Mouse (Mus musculus): ENCODE measurements around the gene Tmem178. TPM values are rescaled to one million over a fixed set of nuclear protein-coding genes. Genes with fewer than 3 reads are reported as not detected.

The Tmem178 gene
- total RNA-seq (2021) = 1 to 10 TPM; 3.2 TPM

DNA sequence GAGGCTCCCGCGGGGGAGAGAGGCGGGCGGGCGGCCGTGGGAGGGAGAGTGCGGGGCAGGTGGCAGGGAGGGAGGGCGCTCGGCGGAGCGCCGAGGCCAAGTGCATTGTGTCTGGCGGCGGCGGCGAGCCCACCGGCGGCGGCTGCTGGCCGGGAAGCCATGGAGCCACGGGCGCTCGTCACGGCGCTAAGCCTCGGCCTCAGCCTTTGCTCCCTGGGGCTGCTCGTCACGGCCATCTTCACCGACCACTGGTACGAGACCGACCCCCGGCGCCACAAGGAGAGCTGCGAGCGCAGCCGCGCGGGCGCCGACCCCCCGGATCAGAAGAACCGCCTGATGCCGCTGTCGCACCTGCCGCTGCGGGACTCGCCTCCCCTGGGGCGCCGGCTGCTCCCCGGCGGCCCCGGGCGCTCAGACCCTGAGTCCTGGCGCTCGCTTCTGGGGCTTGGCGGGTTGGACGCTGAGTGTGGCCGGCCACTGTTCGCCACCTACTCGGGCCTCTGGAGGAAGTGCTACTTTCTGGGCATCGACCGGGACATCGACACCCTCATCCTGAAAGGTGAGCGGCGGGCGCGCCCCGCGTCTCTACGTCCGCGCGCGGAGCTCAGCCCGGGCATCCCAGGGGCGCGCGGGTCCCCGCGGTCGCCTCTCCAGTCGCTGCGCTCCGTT lies at the start of gene Tmem178:
TSS of gene Tmem178 (plus strand) at position 103 of the 669 bp plus-strand sequence.
- DNase-seq = peak; percentile 34

DNA sequence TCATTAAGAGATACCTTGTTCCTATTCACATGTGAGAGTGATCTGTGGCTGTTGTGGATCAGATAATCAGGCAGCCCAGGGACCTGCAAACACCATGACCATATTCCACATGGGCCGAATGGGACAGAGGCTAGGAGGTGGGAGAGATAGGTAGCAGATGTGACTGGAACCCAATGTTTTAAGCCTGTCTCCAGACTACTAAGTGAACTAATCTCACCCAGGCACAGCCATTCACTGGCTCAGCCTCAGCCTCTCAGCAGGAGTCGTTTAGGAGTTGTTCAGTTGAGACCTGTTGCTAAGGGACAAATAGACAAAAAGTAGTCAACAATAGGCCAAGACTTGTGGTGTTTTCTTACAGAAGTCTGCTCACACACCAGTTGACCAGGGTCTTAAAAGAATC lies 48.0 kb upstream of the Tmem178 start:
- no peak for DNase-seq

DNA sequence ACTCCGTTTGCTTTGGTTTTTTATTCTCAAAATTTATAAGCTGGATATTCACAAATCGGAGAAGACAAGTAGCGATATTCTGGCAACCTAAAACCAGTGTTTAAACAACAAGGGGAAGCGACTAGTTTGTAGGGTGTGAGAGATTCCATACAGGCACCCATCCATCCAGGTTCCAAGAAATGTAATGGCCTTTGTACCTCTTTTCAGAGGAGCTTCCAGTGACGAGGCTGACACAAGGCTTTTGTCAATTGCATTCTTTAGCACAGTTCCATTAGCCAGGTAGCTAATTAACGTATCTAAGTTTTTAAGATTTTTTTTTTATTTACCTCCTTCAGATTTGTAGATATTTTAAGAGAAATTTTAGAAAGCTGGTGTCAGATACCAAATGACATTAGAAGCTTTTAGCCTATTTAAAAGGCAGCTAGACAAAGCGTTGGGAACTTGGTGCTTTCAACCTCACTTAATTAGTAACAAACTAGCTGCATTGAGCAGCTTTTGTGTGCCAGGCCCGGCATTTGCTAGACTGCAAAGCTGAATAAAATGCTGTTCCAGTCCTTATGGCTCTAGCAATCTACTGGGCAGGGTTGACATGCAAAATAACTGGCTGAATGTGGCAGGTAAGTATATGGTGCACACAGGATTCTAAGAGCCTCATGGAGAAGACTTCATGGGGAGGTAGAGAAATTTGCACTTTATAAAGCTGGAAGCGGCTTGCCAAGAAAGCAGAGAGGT lies 46.6 kb upstream of the Tmem178 start:
- no peak for DNase-seq

DNA sequence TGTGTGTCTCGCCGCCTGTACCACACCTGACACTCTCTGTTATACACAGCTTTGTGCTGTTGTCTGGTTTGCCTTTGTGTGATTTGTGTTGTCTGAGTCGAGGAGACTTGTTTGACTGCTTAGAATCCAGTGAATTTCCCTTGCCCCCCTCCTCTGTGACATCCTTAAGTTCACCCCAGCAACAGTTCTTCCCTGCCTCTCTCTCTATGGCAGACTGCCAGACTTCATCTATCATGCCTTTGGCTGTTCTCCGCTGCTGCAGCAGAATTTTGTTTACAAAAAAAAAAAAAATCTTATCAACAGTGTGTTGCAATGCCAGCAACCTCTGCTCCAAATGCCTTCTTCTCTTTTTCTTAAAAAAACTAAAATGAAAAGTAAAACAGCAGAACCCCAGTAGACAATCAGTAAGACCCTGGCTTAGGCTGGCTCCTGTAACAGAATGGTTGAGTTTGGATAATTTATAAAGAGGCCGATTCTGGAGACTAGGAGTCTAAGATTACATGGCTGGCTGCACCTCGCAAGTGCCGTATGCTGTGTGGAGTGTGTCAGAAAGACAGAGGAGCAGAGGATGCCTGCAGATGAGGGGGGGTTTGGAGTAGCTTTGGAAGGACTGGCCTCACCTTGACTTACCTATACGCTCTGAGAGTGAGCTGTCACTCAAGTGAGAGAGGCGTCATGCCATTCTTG lies 44.8 kb upstream of the Tmem178 start:
- peak; percentile 41 for DNase-seq

DNA sequence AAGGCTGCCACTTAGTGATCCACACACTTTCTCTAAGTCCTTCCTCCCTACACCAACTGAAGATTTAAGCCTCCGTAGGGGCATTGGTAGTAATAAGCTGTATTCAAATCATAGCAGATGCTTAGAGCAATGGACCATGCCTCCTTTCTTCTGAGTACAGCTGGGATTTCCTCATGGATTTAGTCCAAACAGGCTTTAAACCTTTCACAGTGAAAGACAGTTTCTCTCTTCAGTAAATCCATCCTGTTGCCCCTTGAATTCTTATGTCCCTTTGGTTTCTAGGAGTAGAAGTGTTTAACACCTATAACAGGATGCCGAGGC lies 44.3 kb upstream of the Tmem178 start:
- no peak for DNase-seq

DNA sequence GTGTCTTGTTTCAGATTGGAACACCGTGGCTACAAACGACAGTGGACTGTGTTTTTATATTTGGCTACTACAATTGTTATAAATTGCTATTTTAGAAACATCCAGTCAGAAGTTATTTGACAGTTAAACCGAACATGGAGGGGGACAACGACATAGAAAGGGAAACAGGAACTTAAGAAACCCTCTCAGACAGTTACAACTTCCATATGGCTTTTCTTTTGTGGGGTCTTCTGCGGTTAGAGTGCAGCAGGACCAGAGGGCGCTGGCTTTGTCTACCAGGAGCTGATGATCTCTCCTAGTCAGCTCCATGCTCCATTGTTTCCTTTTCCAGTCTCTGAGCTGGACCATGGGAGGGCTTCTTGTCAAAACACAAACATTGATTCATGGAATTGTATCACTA lies 42.5 kb upstream of the Tmem178 start:
- DNase-seq = no peak

DNA sequence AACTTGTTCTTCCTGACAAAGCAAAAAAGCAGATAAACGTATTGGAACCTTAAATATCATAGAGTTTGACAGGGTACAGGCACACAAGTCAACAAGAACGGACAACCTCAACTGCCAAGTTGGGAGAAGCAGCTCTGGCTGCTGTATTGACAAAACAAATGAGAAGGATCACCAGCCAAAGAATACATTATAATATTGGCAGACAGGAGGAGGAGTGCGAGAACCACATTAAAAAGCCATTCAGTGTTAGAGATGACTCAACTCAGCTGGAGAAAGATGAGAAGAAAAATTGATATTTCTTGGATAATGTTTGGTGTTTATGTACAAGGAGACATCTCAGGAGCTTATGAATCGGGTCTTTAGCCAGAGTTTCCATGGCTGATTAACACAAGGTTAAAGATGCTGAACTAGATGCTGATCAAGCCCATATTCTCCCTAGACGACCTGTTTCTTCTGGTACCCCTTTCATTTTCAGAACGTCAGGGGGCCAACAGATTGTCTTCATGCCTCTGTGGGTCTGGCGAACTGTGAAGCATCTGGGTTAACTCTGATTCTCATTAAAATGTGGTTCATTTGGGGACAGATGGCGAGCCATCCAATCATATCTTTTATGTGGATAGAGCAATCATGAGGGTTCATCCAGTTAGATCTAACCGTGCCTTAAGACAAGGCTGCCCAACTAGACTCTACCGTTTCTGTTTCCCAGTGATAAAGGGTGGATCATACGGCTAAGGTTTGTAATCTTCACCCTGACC lies 41.1 kb upstream of the Tmem178 start:
- no peak for DNase-seq

DNA sequence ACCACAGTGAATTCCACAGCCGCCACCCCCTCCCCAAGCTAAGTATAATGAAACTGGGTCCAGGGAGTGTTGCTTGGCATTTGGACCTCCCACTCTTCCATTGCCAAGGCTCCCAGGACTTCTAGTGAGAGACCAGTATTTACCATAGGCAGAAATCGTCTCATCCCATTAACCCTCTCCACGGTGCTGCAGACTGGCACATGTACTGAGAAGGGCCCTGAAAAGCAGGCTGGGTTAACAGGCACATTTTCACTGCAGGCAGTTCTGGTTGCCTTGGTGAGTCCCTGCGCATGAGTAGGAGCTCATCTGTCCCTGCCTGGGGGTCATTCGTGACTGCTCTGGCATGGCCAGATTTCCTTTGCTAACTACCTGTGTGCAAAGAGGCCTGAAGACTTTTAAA lies 40.4 kb upstream of the Tmem178 start:
- no peak for DNase-seq

DNA sequence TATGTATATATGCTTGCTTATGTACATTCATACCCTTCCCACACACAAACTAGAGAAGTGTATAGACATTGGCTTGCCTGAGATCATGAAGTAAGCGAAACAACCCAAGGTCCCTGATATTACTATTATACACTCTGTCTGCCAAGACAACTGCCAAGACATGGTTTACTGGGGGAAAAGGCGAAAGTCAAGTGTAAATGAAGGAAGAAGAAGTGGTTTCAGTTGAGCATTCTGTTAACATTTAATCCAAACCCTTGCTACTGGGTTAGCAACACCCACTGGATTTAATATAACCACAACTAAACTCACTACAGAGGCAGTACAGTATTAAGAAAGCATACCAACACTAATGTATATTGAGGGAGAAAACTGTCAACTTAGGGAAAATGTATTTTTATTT lies 28.8 kb upstream of the Tmem178 start:
- DNase-seq = no peak

DNA sequence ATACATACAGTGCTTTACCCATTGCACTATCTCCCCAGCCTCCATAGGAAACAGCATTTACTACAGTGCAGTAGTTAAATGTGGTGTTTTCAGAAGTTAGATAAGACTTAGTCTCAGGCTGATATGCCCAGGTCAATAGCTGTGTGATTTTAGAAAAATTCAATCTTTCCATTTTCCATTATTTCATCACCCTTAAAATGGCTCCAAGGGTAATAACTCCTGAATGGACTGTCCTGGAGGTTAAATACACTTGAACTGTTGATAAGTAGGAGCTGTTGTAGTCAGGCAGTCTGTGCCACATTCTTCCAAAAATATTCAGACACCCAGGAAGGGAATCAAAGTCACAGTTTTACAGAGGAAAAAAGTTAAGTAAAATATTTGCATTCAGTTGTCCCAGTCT lies 25.2 kb upstream of the Tmem178 start:
- DNase-seq = no peak

DNA sequence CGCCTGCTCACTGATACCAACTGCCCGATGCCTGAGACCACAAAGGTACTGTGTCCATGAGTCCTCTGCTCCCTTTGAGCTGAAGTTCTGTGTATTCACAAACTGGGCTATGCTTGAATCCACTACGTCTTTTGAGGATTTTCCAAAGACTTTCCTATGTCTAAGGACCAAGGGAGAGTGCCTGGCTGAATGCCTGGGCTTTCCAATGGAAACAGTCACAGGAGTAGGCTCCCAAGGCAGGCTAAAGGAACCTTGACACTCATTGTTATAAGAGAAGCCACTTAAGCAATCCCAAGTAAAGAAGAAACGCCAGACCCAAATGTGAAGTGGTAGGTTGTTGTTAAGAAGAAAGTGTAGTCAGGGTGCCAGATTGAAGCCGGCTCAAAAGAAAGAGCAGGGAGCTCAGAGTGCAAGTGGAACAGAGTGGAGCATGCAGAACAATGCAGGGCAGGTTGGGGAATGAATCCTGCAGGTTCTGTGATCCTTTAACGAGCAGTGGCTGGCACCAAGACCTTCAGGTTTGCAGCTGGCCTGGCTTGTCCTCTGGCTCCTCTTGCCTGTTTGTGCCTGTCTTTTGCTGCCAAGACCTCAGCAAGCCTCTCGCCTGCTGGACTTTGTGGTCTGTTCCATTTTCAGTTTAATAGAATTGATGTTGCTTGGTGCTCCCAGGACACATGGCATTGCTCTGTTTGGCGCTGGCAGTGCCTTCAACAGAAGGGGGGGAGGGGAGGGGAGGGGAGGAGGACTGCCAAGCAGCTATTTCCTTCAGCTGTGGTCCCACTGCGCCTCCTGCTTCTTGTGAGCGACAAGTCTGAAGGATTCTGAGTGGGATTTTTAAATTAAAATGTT lies 22.9 kb upstream of the Tmem178 start:
- DNase-seq = no peak

DNA sequence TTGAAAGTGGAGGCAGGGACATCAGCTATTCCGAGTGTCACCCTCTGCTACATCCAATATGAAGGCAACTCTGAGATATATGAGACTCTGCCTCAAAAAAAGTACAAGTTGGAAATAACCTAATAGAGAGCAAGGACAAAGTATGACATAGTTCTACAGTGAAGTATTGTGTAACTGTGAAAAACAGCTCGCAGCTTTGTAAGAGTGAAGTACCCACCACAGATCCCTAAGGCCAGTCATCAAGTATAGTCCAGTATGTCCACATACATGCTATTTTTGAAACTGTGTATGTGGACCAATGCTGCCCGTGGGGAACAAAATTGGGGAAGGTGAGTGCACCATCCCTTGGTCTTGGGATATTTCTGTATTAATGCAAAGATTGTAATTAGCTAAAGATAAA lies 18.9 kb upstream of the Tmem178 start:
- DNase-seq = no peak

DNA sequence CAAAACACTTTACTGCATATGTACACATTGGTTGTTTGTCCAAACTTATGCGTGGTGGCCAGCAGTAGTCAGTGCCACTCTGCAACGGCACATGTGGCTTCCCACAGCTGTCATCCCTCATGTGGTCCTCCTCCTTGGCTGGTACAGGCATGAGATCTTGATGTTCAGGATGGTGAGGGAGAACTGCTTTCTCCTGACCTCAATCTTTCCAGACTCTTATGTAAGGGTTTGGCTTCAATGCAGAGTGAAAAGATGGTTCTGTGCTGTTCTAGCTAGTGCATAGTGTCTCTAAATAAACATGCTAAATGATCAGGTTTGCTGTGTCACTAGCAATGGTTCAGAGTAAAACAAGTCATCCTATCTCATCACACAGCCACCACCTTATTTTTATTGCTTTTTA lies 17.3 kb upstream of the Tmem178 start:
- no peak for DNase-seq

DNA sequence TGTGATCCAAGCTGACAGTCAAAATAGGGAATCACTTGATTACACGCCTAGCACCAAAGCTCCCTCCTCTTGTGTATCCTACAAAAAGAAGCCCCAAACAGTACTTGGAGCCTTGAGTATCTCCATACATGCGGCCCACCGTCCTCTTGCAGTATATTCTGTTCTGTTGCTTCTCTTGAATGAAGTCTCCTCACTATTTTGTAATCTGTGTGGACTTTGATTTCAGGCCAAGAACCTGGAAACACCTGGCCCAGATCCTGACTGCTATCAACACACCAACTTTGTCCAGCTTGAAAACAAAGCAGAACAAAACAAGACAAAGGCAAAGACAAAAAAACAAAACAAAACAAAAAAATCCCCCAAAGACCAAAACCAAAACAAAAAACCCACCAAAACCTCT lies 11.7 kb upstream of the Tmem178 start:
- DNase-seq = peak; percentile 46

DNA sequence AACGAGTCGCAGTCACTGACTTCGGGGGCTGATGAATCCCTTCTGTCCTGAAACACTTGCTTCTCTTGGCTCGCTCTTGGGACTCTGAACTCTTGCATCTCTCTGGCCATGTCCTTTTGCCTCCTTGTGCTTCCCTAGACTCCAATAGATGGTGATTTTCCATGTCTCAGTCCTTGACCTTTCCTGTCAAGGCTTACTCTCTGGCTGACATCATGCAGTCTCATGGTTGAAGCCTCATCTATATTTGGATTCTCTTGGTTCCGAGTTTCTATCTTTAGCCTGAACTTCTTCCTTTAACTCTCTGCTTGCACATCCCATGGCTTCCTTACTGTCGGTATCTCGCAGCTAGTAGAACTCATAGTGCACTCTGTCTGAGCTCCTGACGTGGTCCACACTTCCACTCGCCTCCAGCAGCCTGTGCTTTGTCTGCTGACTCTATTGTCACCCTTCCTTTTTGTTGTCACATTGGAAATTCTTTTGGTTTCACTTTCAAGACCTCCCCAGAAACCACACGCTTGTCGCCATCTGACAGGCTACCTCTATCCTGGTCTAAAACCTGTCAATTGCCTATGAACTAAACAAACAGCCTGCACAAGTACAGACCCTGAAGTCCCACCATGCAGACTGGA lies 10.9 kb upstream of the Tmem178 start:
- peak; percentile 25 for DNase-seq

DNA sequence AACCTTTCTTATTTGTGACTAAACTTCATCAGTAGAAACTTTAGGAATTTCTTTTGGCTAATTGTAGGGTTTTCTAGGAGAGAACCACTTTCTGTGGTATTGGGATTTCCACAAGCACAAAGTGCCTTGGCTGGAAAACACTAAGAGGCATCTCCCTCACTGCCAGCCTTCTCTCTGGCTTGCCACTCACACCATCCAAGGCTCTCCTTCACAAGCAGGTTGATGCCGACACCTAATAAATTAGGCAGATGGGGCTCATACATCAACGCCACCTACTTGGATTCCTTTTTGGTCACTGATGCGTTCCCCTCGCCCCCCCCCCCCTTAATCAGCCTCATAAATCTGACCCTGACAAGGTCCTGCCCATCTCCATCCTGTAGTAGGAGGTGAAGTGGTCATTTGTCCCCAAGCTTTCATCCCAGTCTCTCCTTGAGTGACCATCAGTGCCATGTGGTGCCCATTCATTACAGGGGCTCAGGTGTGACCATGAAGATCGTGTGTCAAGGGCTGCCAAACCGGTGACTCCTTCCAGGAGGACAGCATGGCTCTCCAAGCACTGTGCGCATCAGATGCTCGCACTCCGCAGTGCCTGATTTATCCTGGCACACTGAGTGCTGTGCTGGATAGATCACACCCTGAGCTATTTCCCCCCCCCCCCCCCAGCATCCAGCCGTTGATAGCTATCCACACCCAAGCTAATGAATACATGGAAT lies 8.5 kb upstream of the Tmem178 start:
- no peak for DNase-seq

DNA sequence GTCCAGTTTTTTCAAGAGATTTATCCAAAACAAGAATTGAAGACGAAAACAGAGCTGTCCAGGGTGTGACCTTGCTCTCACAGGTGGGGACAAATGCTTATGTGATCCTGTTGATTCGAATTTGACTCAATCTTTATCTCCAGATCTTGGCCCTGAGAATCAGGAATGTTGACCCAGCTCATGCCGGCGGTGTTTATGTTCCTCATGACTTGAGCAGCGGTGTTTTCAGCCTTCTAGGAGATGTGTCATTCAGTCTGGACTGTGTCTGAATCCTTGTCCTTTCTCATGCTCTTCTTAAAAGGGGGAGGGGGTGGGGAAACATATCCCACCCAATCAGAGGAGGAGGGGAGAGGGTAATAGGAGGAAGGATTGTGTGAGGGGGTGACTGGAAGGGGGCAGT lies 7.9 kb upstream of the Tmem178 start:
- DNase-seq = no peak

DNA sequence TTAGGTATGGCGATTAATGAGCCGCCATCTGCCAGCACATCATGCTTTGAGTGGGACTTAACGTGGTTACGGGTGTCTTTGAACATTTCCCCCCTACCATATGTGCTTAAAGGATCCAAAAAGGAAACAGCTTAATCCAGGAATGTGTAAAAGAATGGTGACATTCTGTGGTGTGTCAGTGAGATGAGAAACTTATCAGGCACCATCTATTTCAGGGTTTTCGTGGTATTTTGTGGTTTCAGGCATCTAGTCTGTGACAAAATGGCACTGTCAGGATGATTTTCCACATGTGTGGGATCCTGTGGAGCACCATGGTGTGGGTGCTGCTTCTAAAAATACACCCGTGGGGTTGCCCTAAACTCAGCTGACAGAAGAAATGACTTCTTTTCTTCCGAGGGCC lies 4.6 kb upstream of the Tmem178 start:
- no peak for DNase-seq

DNA sequence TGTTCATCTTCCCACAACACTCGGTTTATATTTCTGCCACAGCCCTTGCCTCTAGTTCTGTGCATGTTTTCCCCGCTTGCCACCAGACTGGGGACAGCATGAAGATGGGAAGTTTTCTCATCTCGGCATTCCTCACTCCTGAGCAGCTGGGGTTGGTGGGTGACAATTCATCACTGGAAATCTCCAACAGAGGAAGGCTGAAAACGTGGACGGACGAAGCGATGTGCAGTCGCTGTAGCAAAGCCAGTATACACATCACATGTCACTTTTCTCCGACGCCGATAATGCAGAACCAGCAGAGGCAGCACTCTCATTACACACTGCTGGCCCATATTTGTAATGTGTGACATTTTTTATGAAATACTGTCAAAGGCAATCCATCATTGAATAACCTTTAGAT lies 2.6 kb upstream of the Tmem178 start:
- no peak for DNase-seq

DNA sequence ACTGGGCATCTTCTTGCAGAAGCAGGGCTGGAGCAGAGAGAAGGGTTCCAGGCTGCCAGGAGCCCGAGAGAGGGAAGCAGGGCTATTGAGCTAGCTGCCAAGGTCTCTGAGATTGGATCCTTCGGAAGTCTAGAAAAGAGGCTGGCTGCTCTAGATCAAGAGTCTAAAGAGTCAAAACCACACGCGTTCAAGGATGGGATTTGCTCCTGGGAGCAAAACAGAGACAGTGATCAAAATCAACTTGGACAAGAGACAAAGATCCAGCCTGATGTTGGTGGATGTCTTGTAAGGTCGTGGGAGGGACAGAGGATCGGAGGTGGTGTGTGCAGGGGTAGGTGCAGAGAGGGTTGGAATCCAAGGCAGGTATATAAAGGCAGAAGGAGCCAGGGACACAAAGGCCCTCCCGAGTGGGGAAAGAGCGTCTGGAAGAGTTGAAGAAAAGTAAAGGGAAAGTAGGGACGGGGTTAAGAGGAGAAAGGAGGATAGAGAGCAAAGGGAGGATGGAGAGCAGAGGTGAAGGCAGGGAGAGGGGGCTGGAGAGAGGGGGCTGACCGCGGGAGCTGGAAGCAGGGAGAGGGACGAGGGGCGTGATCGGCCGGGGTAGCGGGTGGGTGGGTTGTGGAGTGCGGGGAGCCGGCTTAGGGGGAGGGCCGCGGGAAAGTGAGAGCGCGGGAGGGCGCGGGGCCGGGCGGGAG lies 450 bp upstream of the Tmem178 start:
- no peak for DNase-seq
